Mouse (Mus musculus) T-helper 2 cell (primary cell): Measurements from ENCODE around the gene Ngrn.

Source experiments
- in situ Hi-C: fragments of 300-600 bp; cut with MboI, MseI; formaldehyde crosslinking; loops from one replicate; pipeline ENCODE4 v1.15.1; 2025; ENCODE audit warnings: high pct_unique_total_duplicates

The Ngrn gene

GRCm38 (mm10) chr7:80260625-80261371, at the start of gene Ngrn:
Gene Ngrn, plus strand, starts transcription at chr7:80261215.
- in situ Hi-C loops = no loop called here

DNA sequence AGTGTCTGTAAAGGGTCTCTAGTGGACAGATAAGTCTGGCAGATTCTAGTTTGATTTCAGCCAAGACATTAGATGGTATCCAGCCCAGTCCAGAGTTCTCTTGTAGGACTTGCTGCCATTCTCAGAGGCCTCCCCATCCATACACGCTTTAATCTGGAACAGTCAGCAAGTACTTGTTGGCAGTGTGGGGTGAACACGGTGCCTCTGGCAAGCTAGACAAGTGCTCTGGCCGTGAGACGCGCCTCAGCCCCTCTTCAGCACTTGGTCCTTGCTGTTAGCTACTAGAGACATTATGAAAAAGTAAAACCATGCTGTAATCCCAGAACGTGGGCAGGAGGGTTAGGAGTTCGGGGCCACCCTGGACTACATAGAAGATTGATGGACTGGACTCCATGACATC, 47.4 kb upstream of the Ngrn start:
- in situ Hi-C loops = no loop called here

- in situ Hi-C loops = no loop called here
These were observed 46.6 kb upstream of the Ngrn start for GRCm38 (mm10) chr7:80214459-80214858.

DNA sequence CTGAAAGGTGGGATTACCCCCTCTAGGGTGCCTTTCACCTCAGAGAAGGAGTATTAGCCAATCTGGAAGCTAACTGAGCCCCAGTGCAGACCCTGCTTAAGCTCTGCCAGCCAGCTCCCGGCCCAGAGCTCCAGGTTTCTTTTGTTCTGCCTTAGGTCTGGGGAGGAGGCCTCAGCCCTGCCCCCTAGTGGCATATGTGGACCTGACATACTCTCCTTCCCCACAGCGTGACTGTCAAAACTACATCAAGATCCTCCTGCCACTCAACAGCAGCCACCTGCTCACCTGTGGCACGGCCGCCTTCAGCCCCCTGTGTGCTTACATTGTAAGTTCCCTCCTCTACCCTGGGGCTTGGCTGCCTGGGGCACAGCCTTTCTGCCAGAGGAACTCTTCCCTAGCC, 45.6 kb upstream of the Ngrn start:
- in situ Hi-C loops = no loop called here

DNA sequence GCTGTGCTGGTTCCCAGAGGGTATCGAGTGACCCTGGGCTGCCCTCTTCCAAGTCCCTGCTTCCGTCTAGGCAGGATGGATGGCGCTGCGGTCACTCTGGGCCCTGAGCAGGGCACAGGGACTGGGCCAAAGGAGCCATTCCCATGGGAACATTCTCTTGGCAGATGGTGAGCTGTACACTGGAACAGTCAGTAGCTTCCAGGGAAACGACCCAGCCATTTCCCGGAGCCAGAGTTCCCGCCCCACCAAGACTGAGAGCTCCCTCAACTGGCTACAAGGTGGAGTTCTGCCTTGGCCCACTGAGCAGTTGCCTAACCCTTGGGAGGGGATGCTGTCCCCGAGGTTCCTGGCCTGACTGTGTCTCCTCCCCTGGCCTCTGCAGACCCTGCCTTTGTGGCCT, 44.4 kb upstream of the Ngrn start:
- in situ Hi-C loops = no loop called here

GRCm38 (mm10) chr7:80218666-80219065, 42.3 kb upstream of the Ngrn start:
- in situ Hi-C loops = no loop called here

- in situ Hi-C loops = no loop called here
These were observed 40.7 kb upstream of the Ngrn start for GRCm38 (mm10) chr7:80220237-80220797.

DNA sequence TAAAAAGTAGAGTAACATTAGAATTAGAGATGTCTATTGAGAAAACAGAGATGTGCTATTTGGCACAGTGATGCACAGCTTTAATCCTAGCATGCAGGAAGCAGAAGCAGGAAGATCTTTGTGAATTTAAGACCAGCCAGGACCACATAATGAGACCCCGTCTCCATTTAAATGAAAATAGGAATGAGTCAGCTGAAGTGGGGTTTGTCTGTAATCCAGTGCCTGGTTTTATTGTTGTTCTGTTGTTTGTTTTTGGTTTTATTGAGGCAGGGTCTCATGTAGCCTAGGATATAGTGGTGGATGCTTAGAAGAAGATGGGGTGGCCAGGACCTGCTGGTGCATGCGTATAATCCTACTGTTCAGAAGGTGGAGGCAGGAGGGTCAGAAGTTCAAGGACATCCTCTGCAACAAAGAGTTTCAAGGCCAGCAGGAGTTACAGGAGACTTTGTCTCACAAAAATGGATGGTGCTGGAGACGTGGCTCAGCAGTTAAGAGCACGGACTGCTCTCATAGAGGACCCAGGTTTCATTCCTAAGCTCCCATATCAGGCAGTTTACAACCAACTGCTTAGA, 39.8 kb upstream of the Ngrn start:
- in situ Hi-C loops = no loop called here

GRCm38 (mm10) chr7:80227065-80227464, 34.0 kb upstream of the Ngrn start:
- in situ Hi-C loops = no loop called here

DNA sequence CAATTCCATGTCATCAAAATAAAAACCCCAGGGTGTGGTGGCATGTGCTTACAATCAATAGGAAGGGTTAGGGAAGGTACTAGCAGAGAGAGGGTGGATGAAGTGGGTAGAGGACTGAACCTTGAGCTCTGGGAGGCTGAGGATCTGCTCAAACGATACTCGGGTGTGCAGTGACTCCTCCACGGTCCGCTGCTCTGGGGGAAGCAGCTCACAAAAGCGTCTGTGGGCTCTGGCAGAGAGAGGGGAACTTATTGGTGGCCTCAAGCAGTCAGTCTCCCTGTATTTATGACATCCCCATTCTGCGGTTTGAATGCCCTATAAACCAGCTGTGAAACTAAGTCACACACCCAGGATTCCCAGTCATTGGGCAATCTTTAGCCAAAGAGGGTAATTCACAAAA, 30.8 kb upstream of the Ngrn start:
- in situ Hi-C loops = no loop called here

DNA sequence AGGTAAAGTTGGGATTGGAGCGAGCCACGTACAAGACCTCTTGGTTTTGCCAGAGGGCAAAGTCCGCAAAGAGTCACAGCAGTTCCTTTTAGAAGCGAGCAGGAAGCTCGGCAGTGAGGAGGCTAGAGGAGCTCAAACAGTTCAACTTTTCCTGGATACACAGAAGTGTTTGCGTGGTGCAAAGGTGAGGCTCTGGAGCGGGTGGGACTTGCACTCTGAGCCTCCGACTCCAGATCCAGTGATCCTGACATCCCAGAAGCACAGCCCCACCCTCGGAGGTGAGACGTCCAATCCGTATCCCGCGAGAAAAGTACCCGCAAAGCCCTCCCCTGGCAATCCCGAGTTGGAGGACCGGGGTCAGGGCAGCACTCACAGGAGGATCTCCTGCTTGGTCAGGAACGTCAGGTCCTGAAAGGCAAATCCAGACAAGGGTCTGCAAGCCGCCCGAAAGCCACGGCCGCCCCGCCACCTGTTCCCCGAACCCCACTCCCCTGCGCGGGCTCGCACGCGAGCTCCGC, 29.0 kb upstream of the Ngrn start:
- in situ Hi-C loops = no loop called here

DNA sequence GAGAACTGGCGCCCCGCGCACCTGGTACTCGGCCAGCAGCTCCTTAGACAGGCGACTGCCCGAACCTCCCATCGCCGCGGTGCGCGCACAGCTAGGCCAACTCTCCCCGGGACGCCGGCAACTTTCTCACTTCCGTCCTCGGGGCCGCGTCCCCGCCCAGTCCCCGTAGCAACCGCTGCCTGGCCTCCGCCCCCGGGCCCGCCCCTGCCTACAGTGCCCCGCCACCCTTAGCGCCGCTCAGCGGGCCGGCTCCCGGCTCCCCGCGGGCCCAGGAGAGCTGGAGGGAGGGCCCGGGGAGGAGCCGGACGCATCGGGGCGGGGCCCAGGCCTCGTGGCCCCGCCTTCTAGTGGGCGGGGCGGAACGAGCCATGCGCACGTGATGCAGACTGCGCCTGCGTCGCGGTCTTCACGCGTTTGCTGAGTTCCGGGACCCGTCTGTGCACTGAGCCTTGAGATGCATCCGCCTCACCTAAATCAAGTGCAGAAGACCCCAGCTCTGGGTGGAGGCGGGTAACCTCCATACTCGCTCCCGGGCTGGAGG, 28.5 kb upstream of the Ngrn start, which contains the start of the genes Cib1 and Gdpgp1:
Gene Cib1, minus strand, starts transcription at position 325 of the 541 bp plus-strand sequence.
Gene Gdpgp1, plus strand, starts transcription at position 377 of the 541 bp plus-strand sequence.
- in situ Hi-C loops = no loop called here

GRCm38 (mm10) chr7:80233799-80234198, 27.2 kb upstream of the Ngrn start:
- in situ Hi-C loops = no loop called here

GRCm38 (mm10) chr7:80238542-80238941, 22.5 kb upstream of the Ngrn start:
- in situ Hi-C loops = no loop called here

GRCm38 (mm10) chr7:80241661-80242060, 19.4 kb upstream of the Ngrn start:
- in situ Hi-C loops = no loop called here

DNA sequence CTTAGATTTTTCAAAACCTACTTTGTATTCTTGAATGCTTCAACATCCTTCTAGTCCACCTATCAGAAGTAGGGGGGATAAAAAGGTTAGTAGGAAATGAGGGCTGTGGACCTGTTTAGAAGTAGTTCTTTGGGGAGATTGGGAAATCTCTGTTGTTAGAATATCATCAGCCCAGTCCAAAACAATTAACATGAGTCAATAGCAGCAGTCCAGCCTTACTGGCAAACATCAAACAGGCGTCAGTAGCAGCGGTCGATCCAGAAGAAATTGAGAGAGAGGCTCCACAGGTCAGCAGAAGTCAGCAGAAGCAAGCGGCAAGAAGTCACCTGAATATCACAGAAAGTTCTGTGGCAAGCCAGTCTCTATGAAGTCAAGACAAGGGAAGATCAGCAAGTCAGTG, 16.2 kb upstream of the Ngrn start:
- in situ Hi-C loops = no loop called here

DNA sequence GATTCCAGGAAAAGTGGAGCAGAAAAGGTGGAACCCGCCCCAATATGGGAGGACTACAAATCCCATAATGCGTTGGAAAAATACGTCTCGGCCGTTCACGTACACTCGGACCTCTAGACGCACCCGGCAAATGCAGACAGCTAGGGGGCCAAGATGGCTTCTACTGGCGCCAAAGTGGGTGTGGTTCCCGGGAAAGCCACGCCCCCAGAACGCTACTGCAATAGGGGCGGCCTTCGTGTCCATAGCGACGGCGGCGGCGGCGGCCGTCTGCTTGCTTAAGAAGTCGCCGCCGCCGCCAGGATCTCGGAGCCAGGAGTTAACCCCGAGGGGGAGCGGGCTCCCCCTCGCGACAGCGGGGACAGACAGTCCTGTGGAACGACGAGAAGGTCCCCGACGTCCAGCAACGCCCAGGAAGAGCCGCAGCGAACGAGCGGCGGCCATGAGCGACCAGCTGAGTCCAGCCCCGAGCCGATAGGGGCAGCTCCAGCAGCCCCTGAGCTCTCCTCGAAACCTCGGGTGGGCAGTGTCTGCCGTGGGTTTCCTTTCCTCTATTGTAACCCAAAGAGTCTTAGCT, 14.8 kb upstream of the Ngrn start, which contains the start of gene Ttll13:
Gene Ttll13, plus strand, starts transcription at position 229 of the 574 bp plus-strand sequence.
- in situ Hi-C loops = no loop called here

GRCm38 (mm10) chr7:80246859-80247258, 14.2 kb upstream of the Ngrn start:
- in situ Hi-C loops = no loop called here

GRCm38 (mm10) chr7:80252437-80252836, 8.6 kb upstream of the Ngrn start:
- in situ Hi-C loops = no loop called here

- in situ Hi-C loops = no loop called here
These were observed 8.1 kb upstream of the Ngrn start for GRCm38 (mm10) chr7:80252886-80253285.

GRCm38 (mm10) chr7:80255981-80256380, 5.0 kb upstream of the Ngrn start:
- in situ Hi-C loops = no loop called here

DNA sequence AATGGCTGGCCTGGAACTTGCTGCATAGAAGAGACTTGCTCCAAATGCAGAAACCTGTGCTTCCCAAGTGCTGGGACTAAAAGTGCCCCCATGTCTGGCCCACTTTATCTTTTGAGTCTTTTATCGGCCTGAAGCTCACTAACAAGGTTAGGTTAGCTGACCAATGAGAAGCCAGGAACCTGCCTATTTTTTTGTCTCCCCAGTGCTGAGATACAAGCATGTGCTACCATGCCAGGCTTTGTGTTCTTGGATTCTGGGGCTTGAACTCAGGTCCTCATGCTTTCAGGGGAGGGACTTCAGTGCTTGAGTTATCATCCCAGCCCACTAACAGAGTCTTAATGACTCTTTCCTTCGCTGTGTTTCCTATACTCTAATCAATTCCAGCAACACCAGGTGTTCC, 3.3 kb upstream of the Ngrn start:
- in situ Hi-C loops = no loop called here
